Mouse (Mus musculus): ENCODE results near the gene Zfp146.

- TF ChIP-seq POLR2A (IDR thresholded peaks at IDR 0.05; ENCODE audit: low read depth, low read length): peak; percentile 48; the same call in 1 of the 2 replicates
- no peak for TF ChIP-seq TBP (conservative IDR thresholded peaks at IDR 0.05; ENCODE audit: low read depth, low read length)
- TF ChIP-seq SIN3A (IDR thresholded peaks at IDR 0.05; ENCODE audit: low read length): no peak
- no peak for TF ChIP-seq POLR2AphosphoS2 (IDR thresholded peaks at IDR 0.05; ENCODE audit: low read depth, low read length)
- TF ChIP-seq CTCF (conservative IDR thresholded peaks at IDR 0.05 in 1 of 2, IDR thresholded peaks at IDR 0.05 in 1 of 2; ENCODE audit: low read depth in 2 of 2, low read length in 2 of 2): peak; percentile 29 to 80; a peak in 3 of 4 replicates
- TF ChIP-seq ZKSCAN1 (IDR thresholded peaks at IDR 0.05; ENCODE audit: borderline replicate concordance, low read depth, low read length): no peak
- peak; percentile 80 for TF ChIP-seq ELF1 (IDR thresholded peaks at IDR 0.05; ENCODE audit: low read depth, low read length)
- no peak for TF ChIP-seq CHD1 (IDR thresholded peaks at IDR 0.05; ENCODE audit: low read depth, low read length)
- no peak for TF ChIP-seq TCF12 (IDR thresholded peaks at IDR 0.05; ENCODE audit: low read depth, low read length)
- no peak for TF ChIP-seq EP300 (IDR thresholded peaks at IDR 0.05; ENCODE audit: low read length)
- no peak for TF ChIP-seq NELFE (IDR thresholded peaks at IDR 0.05; ENCODE audit: low read depth, low read length)
- TF ChIP-seq MAX (IDR thresholded peaks at IDR 0.05; ENCODE audit: low read length): no peak
Measured at GRCm38 (mm10) chr7:30216723-30217151, 47.2 kb upstream of the Zfp146 start.

All from CH12.LX (cell line).